Mouse (Mus musculus) lung, postnatal 0 days (tissue): ENCODE data around the gene Gm10318. TPM values are rescaled to one million over a fixed set of nuclear protein-coding genes. Genes with fewer than 3 reads are reported as not detected.

Source experiments
- ATAC-seq: fragments of 200-750 bp; cut with Nextera tagmentation; 2 replicates; pipeline ENCODE4 v1.8.0; 2017; ENCODE audit warnings: moderate library complexity
- DNase-seq: peaks from one replicate; pipeline ENCODE4 v3.0.0-alpha.2; 2016; ENCODE audit warnings: low spot score
- H3K27ac ChIP-seq: fragments of 300-500 bp; sonication (generic); 2 replicates; pipeline ENCODE4 v1.5.1; 2014; ENCODE audit warnings: antibody characterized with exemption, mild to moderate bottlenecking, low read length, mixed read lengths
- H3K27me3 ChIP-seq: fragments of 300-500 bp; sonication (generic); replicated peaks from 2 replicates; pipeline ENCODE4 v1.6.1; 2014; ENCODE audit warnings: low read length, mixed read lengths; ENCODE audit not compliant: insufficient read depth
- H3K36me3 ChIP-seq: fragments of 300-500 bp; sonication (generic); 2 replicates; pipeline ENCODE4 v1.6.1; 2014; ENCODE audit warnings: low read length, mixed read lengths; ENCODE audit not compliant: insufficient read depth
- H3K4me1 ChIP-seq: fragments of 300-500 bp; sonication (generic); 2 replicates; pipeline ENCODE4 v1.6.1; 2014; ENCODE audit warnings: antibody characterized with exemption, low read depth, low read length, mixed read lengths; ENCODE audit not compliant: insufficient read depth
- H3K4me2 ChIP-seq: fragments of 300-500 bp; sonication (generic); replicated peaks from 2 replicates; pipeline ENCODE4 v1.6.1; 2014; ENCODE audit warnings: low read depth, mild to moderate bottlenecking, low read length, moderate library complexity, mixed read lengths
- H3K4me3 ChIP-seq: fragments of 300-500 bp; sonication (generic); 2 replicates; pipeline ENCODE4 v1.5.1; 2014; ENCODE audit warnings: low read depth, low read length
- H3K9ac ChIP-seq: fragments of 300-500 bp; sonication (generic); replicated peaks from 2 replicates; pipeline ENCODE4 v1.6.1; 2014; ENCODE audit warnings: low read depth, mild to moderate bottlenecking
- H3K9me3 ChIP-seq: fragments of 300-500 bp; sonication (generic); 2 replicates; pipeline ENCODE4 v1.6.1; 2016; ENCODE audit warnings: low read length, mixed read lengths
- CTCF ChIP-seq: IDR thresholded peaks from 2 replicates; pipeline ENCODE4 v1.5.1; 2016; ENCODE audit warnings: antibody characterized with exemption, mild to moderate bottlenecking
- EP300 ChIP-seq: IDR thresholded peaks from 2 replicates; pipeline ENCODE4 v1.6.1; 2016; ENCODE audit warnings: antibody characterized with exemption, mild to moderate bottlenecking, control low read depth
- WGBS: fragments of 180-500 bp; shearing (Covaris S2); extraction: QIAGEN DNeasy Blood & Tissue Kit; methylation state at CpG from one replicate; pipeline ENCODE4 v1.1.7; 2014; 5-methylcytosine and 5-hydroxymethylcytosine counted together
- polyA plus RNA-seq: library from polyadenylated mRNA; unstranded; fragments of >200 nt; fragmentation: Nextera tagmentation; extraction: Ambion mirVana; gene quantifications from 2 replicates; pipeline ENCODE4 v1.2.1, GENCODE M21; 2015

The Gm10318 gene
- polyA plus RNA-seq, 1 experiment from 2014 or later: not detected

DNA sequence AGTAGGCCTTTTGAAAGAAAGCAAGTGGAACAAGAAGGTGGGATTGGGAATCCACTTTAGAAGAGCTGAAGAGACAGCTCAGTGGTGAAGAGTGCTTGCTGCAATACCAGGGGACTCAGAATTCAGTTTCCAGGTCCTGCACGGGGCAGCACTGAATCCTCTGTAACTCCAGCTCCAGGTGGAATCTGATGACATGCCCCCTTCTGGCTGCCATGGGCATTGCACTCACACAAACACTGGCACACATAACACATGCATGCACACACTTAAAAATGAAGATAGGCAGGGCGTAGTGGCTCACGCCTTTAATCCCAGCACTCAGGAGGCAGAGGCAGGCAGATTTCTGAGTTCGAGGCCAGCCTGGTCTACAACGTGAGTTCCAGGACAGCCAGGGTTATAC lies 29.9 kb downstream of the Gm10318 start:
- Histone ChIP-seq H3K36me3 (no peaks in the 10 kb centered on the region), H3K9me3 (no peaks in the 10 kb centered on the region), H3K9ac (no peak overlapping the region), H3K4me2 (no peak overlapping the region), H3K4me1 (no peaks in the 10 kb centered on the region), H3K4me3 (no peak overlapping the region), H3K27ac (no peak overlapping the region), H3K27me3 (no peaks in the 10 kb centered on the region)
- ATAC-seq (no peak), DNase-seq (no peak)
- 83% methylated on average over 5 of the region's 5 CpGs for WGBS
- TF ChIP-seq EP300 (no peak), CTCF (peak; percentile 33; the same call in 1 of the 2 replicates)

- Histone ChIP-seq H3K9ac (no peak overlapping the region), H3K4me1 (no peaks in the 10 kb centered on the region), H3K36me3 (no peaks in the 10 kb centered on the region), H3K4me3 (no peak overlapping the region), H3K9me3 (no peaks in the 10 kb centered on the region), H3K27me3 (no peaks in the 10 kb centered on the region), H3K4me2 (no peak overlapping the region), H3K27ac (no peak overlapping the region)
- ATAC-seq: no peak
- 36% methylated on average over 12 of the region's 12 CpGs for WGBS
- no peak for DNase-seq
- TF ChIP-seq CTCF: peak; percentile 51
- TF ChIP-seq EP300: no peak
Observed at GRCm38 (mm10) chr10:77886007-77886747, 33.5 kb downstream of the Gm10318 start.

- no peak overlapping the region for H3K4me2 ChIP-seq
- WGBS: 77% methylated on average over 8 of the region's 8 CpGs
- H3K4me1 ChIP-seq: no peaks in the 10 kb centered on the region
- no peak overlapping the region for H3K4me3 ChIP-seq
- H3K27ac ChIP-seq: no peak overlapping the region
- H3K9ac ChIP-seq: no peak overlapping the region
- no peak for ATAC-seq
- TF ChIP-seq EP300: no peak
- TF ChIP-seq CTCF: no peak
- no peaks in the 10 kb centered on the region for H3K9me3 ChIP-seq
- no peaks in the 10 kb centered on the region for H3K27me3 ChIP-seq
- H3K36me3 ChIP-seq: no peaks in the 10 kb centered on the region
- DNase-seq: no peak
Observed at GRCm38 (mm10) chr10:77890987-77891565, 38.4 kb downstream of the Gm10318 start.

DNA sequence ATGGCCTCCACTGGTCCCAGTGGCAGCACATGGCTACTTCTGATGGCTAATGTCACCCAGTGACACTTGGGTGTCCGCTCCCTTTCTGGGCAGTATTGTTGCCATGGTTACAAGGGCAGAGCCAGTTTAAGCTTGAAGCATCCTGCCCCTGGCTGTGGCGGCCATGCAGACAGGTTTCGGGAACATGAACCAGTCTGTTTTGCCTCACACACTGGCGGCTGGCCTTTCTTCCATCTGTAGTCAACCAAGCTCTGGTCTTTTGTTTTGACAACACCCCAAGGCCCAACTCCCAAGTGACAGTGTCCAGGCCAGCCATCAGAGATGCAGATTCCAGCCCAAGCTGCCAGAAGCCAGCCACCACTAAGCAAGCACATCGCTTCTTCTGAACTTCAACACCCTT lies 42.9 kb downstream of the Gm10318 start:
- no peak overlapping the region for H3K4me3 ChIP-seq
- no peaks in the 10 kb centered on the region for H3K27me3 ChIP-seq
- H3K27ac ChIP-seq: no peak overlapping the region
- no peaks in the 10 kb centered on the region for H3K36me3 ChIP-seq
- H3K4me2 ChIP-seq: no peak overlapping the region
- 60% methylated on average over 5 of the region's 5 CpGs for WGBS
- no peak overlapping the region for H3K9ac ChIP-seq
- TF ChIP-seq CTCF (no peak), EP300 (no peak)
- H3K4me1 ChIP-seq: no peaks in the 10 kb centered on the region
- no peaks in the 10 kb centered on the region for H3K9me3 ChIP-seq
- DNase-seq (no peak), ATAC-seq (no peak)

DNA sequence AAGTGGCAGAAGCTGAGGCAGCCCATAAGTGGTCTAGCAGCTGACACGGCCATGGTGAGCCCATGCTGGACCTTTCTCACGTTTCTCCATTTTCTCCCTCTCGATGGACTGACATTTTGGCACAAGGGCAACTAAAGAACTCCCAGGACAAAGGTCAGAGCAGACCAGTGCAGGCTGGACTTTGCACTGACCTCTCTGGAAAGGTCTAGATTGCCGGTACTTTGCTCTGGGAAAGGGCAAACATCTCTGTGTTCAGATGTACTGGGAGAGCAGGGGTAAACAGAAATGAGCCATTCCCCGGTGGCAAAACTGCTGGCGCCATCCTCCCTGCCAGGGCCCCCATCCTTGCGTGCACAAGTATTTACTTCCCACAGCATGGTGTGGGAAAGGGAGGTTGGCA lies 47.5 kb downstream of the Gm10318 start:
- H3K4me2 ChIP-seq: no peak overlapping the region
- H3K36me3 ChIP-seq: no peaks in the 10 kb centered on the region
- H3K27ac ChIP-seq: no peak overlapping the region
- WGBS: 69% methylated on average over 7 of the region's 7 CpGs
- ATAC-seq: no peak
- no peaks in the 10 kb centered on the region for H3K4me1 ChIP-seq
- DNase-seq: no peak
- TF ChIP-seq EP300 (no peak), CTCF (no peak)
- H3K9ac ChIP-seq: no peak overlapping the region
- H3K27me3 ChIP-seq: no peaks in the 10 kb centered on the region
- no peaks in the 10 kb centered on the region for H3K9me3 ChIP-seq
- H3K4me3 ChIP-seq: no peak overlapping the region

- no peak for DNase-seq
- H3K4me3 ChIP-seq: no peak overlapping the region
- WGBS: 84% methylated on average over 27 of the region's 27 CpGs
- H3K4me1 ChIP-seq: no peaks in the 10 kb centered on the region
- ATAC-seq: no peak
- H3K36me3 ChIP-seq: no peaks in the 10 kb centered on the region
- TF ChIP-seq CTCF (no peak), EP300 (no peak)
- H3K4me2 ChIP-seq: no peak overlapping the region
- no peaks in the 10 kb centered on the region for H3K27me3 ChIP-seq
- no peak overlapping the region for H3K27ac ChIP-seq
- no peak overlapping the region for H3K9ac ChIP-seq
- H3K9me3 ChIP-seq: no peaks in the 10 kb centered on the region
Observed at GRCm38 (mm10) chr10:77900903-77901818, 48.5 kb downstream of the Gm10318 start.
